Mouse (Mus musculus): Measurements from ENCODE around the gene Gm21983.

Gene Gm21983

DNA sequence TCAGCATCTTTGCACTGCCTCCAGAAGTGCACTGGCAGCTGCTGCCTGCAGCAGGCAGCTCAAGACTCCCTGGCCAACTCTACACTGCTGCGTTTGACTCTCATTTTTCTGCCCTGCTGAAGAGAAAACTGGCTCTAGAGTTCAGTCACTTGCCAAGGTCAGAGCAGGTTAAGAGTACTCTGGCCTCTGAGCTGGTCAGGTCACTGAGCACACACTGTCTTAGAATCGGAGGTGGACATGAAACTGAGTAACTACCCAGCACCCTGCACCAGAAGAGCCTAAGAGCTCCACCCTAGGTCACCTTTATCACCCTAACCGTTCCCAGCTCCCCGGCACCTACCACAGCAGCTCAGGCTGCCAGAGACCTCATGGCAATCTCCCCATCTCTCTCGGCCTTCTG, 5.1 kb upstream of the Gm21983 start:
- no peak for DNase-seq (ENCODE audit: low spot score in 2 of 2)

DNA sequence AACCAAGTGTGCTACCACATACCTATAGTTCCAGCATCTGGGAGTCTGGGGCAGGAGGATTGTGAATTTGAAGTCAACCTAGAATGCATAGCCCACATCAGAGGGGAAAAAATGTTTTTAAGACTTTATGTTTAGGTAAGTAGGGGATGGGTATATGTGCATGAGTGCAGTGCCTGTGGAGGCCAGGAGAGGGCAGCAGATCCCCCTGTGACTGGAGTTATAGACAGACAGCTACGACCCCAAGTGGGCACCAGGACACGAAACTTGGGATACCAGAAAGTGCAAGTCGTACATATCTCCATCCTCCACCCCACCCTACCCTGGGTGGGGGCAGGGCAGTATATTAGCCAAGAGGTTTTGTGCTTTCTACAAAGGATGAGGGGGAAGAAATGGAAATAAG, 4.1 kb upstream of the Gm21983 start:
- DNase-seq (ENCODE audit: low spot score in 2 of 2) = no peak

DNA sequence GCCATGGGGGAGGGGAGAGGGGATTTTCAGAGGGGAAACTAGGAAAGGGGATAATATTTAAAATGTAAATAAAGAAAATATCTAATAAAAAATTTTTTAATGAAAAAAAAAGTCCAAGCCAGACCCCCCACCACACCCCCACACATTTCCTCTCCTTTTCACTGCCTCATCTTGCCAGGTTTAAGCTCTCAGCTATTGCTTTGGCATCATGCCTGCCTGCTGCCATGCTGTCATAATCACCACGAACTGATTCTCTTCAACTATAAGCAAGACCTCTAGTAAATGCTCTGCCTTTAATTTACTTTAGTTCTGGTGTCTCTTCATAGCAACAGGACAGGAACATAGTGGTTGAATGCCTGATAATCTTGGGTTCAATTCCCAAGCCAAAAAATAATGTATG, 1.6 kb upstream of the Gm21983 start:
- no peak for DNase-seq (ENCODE audit: low spot score in 2 of 2)

DNA sequence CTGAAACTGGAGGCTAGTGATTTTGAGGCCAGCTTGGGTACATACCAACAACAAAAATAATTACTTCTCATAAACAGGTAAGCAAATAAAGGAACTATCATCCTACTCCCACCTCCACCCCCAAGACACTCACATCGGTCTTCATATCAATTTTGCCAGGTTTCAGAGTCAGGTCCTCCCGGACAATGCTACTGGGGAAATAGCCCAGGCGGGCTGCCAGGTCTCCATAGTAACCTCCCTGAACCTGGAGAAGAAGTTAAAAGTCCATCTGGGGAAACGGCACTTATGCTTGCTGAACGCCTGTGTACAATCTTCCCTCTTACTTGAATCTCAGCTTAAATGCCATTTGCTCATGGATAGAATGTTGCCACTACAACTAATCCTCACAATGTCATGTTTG, 850 bp downstream of the Gm21983 start:
- DNase-seq (ENCODE audit: low spot score in 2 of 2) = no peak

DNA sequence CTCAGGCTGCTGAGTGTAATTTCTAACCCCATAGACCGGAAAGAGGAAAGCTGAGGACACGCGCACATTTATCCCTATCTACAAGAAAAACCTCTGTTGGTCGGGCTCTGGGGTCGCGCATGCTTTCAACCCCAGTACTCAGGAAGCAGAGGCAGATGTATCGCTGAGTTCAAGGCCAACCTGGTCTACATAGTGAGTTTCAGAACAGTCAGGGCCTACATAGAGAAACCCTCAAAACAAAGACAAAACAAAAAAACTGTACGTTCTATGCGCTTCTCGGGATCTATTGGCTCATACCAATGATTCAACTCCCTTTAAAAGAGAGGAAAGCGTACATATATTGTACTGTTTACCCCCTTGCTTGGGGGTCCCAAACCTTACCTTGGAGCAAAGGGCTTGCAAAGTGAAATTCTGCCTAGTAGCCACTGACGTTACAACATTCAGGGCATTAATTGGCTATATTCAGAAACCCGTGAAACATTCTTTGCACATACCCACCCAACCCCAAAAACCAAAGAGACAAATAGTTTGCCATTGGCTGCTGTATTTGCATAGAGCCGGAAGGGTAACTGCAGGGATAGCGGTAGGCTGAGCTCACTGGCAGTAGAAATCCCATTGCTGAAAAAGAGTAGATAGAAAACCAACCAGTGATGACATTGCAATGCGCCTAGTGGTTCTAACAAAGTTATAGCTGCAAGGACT, 1.5 kb downstream of the Gm21983 start:
- DNase-seq (ENCODE audit: low spot score in 2 of 2) = no peak

DNA sequence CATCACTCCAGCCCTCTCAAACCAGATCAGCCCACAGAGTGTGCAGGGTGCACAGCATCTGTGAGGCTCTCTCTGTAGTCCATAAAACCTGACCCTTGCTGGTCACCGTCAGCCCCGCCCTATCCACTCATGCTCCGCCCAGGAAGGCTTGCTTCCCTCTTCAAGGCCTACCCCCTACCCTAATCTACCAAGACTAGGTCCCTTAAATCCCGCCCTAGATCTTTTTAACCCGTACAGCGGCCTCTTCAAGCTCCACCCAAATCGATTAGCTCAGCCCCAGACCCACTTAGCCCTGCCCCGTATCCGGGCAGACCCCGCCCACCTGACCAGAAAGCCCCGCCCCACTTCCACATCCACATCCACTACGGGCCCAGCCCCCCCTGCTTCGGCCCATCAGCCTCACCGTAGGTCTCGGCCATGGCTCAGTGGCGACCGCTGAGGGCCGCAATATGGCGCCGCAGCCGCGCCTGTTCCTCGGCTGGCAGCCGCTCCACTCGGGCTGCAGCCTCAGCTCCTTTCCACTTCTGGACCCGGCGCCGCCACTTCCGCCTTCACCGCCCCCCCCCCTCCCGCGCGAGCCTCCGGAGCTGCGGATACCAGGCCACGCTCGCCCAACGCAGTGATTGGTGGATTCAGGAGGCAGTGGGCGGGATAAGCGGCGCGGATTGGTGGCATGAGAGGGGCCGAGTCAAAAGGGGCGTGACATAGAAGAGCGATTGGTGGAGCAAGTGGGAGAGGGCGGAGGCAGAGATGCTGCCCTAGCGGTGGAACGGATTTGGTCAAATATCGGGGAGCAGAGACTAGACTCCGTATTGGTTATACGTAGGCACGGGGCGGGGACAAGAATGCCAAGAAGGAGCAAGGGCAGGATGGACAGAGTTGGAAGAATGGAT, 2.3 kb downstream of the Gm21983 start, which contains the start of gene Rab4b:
Gene Rab4b (minus strand): TSS at position 573 of the 893 bp plus-strand sequence.
- peak; percentile 99 for DNase-seq (ENCODE audit: low spot score in 2 of 2)

DNA sequence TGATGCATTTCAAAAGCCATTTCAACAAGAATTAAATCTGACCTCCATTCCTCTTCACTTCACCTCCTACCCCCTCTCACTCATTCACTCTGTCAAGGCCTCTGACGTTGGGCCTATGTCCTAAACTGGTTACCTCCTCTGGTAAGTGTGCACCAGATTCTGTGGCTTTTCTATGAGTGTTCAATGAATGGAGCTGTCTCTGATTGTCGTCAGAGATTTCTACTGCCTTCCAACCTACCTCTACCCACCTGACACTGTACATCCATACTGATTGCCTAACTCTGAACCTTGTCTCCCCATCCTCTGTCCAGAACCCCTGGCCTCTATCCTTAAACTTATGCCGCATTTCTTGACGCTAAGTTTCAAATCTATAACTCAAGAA, 3.0 kb downstream of the Gm21983 start:
- no peak for DNase-seq (ENCODE audit: low spot score in 2 of 2)

DNA sequence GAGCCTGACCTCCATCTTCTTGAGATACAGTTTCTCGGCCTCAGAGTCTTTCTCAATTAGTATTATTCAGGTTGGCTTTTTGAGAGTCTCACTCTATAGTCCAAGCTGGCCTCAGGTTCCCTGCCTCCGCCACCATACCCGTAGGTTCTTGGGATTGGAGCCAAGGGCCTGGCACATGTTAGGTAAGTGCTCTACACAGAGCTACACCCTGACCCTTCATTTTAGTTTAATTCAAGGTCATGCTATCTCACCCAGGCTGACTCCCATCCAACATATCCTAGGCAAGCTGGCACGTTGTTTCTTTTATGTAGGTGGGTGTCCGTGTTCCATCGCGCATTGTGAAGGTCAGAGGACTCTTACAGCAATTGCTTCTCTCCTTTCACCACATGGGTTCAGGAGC, 6.0 kb downstream of the Gm21983 start:
- no peak for DNase-seq (ENCODE audit: low spot score in 2 of 2)

DNA sequence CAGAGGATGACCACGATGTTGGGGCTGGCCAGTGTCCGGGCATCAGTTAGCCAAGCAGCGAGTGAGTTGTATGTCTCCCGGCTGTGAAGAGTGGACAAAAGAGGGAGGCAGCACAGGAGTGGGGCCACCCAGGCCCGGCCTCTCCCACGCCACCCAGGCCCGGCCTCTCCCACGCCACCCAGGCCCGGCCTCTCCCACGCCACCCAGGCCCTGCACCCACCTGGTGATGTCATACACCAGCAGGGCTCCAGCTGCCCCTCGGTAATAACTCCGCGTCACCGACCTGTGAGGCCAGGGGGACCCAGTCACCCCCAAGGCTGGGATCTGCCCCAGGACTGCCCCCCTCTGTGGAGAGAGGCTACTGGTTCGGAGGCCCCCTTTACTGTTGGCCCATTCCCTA, 6.4 kb downstream of the Gm21983 start:
- no peak for DNase-seq (ENCODE audit: low spot score in 2 of 2)

DNA sequence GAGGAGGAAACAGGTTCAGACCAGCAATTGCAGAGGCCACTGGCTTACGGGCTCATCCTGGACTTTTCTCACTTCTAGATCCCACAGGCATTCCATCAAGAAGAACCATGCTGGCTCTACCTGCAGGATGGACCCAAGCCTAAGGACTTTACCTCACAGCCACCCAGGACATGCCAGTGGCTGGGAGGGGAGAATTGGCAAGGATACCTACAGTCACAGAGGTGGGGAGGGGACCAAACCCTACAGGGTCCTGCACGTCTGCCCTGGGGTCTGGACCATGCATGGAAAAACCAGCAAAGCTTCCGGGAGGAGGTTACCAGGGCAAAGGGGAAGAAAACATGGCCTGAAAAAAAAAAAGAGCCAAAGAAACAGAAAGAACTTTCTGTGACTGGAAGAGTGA, 9.9 kb downstream of the Gm21983 start:
- DNase-seq (ENCODE audit: low spot score in 2 of 2) = no peak

DNA sequence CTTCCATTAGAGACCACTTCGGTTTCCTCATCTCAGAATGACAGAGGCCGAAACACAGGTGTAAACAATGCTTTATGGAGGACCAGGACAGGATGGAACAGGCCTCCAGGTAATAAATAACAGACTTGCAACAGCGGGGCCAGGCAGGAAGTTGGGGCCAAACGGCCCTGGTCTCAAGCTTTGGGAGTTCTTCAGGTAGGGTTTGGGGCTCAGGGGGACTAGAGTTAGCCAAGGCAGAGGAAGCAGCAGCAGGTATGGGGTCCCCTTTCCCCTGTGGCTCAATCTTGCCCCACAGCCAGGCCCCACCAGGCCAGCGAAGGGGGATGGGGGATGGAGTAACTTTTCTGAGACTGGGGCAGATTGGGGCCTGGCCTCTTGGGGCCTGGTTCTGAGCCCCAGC, 12.5 kb downstream of the Gm21983 start:
- DNase-seq (ENCODE audit: low spot score in 2 of 2) = no peak

DNA sequence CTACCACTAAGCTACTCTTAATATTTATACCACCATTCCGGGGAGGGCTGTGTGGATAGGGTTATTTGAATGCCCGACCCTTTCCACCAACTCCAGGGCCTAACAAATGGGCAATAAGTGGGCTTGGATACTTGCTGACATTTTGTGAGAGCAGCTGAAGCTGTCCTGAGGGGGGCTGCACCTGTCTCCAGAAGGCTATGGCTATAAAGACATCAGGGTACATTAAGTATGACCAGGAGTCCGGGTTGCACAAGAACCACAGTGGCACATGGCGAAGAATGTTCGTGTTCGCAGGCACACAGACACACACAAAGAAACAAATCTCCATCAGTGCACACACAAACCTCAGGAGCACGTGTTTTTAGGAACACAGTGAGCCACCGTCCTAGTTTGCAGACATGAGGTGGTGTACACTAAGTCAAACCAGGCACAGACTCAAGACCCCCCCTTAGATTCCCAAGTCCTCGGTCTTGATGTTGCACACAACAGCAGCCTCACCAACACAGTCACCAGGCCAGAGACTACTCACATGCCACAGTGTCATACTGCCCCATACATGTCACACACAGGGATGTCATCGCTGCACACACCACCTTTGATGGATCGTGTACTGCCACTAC, 13.3 kb downstream of the Gm21983 start:
- DNase-seq (ENCODE audit: low spot score in 2 of 2) = no peak

DNA sequence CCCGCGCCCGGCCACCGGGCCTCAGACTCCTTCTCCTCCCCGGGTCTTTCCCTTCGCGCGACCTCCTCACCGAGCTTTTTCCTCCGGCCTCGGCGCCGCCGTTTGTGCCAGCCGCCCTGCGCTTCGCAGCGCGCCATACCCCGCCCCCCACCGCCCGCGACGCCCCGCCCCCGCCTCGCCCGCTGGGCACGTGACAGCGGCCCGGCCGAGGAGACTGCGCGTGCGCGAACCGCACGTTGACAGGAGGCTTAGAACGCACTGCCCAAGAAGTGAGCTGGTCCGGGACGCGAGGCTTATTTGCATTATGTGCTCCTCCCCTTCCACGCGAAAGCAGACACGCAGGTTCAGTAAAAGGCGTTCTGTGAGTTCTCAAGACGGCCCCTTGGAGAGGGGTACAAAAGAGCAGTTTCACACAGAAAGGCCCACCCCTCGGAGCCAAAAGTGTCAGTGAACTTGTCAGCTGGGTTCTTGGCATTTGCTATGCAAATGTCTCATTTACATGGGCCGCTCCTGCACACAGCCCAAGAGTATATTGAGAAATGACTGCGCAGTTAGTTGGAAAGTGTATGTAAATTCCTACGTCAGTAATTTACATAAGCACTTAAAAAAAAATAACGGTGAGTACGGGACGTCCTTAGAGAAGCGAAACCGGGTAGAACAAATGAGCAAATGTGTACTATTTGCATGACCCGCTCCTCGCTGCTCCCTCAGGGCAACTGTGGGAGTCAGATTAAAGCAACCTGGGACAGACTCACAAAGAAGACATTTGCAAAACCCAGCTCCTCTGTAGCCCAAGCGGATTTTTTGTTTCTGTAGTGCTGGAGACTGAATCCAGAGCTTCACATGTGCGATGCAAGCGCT, 14.0 kb downstream of the Gm21983 start, which contains the start of gene Egln2:
Gene Egln2 (minus strand): TSS at position 189 of the 861 bp plus-strand sequence.
- DNase-seq (ENCODE audit: low spot score in 2 of 2) = peak; percentile 90 to 94

DNA sequence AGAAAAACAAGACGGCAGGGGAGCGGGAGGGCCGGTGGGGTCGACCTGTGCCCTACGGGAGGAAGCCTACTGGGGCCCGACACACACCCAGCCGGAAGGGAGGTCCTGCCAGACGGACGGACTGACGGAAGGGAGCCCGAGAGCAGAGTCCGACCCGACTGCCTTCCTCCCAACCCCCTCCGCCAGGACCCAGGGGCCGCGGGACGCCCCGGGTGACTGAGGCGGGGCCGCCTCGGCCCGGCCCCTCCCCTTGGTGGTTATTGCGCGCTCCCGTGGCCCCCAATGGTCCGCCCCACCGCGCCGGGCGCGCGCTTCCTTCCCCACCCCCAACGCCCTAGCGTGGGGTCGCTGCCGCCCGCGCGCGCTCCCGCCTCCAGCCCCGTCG, 14.7 kb downstream of the Gm21983 start:
- peak; percentile 76 to 81 for DNase-seq (ENCODE audit: low spot score in 2 of 2)

DNA sequence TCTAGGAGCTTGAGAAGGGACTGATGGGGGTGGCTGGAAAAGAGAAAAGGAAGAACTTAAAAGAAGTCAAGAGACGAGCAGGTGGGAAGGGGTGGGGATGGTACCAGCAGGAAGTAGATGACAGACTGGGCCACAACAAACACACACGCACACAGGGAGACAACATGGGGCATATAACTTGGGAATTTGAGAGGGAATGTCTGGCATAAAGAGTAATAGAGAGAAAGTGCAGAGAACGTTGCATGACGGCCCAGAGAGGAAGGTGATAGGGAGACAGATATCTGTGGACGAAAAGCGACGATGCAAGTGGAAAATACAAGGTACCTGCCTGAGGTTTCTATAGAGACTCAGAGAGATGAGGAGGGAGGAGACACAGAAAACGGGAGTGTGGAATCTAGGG, 15.2 kb downstream of the Gm21983 start:
- DNase-seq (ENCODE audit: low spot score in 2 of 2) = no peak

DNA sequence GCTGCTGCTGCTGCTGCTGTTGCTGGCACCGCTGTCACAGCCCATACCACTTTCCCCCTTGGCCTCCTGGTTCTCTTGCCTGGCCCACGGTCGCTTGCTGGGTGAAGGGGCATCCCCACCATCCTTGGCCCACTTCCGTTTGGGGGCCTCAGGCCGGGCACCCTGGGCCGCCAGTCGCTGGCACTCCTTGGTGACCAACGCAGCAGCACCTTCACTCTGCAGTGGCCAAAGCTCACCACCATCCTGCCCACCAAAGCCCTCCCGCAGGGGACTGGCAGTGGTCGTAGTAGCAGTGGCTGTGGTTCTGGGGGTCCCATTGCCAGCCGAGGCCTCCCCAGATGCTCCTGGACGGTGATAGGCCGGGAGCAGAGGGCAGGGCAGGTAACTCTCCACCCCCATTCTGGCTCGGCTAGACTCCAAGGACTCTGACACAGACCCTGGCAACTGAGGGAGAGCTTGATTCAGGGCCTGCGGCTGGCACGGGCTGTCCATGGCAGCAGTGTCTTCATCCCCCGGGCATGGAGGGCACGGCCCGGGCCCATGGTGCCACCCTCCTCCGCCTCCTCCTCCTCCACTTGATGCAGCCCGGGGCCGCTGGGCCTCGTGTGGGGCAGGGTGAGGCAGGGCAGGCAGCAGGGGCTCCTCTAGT, 15.8 kb downstream of the Gm21983 start:
- DNase-seq (ENCODE audit: low spot score in 2 of 2) = no peak

DNA sequence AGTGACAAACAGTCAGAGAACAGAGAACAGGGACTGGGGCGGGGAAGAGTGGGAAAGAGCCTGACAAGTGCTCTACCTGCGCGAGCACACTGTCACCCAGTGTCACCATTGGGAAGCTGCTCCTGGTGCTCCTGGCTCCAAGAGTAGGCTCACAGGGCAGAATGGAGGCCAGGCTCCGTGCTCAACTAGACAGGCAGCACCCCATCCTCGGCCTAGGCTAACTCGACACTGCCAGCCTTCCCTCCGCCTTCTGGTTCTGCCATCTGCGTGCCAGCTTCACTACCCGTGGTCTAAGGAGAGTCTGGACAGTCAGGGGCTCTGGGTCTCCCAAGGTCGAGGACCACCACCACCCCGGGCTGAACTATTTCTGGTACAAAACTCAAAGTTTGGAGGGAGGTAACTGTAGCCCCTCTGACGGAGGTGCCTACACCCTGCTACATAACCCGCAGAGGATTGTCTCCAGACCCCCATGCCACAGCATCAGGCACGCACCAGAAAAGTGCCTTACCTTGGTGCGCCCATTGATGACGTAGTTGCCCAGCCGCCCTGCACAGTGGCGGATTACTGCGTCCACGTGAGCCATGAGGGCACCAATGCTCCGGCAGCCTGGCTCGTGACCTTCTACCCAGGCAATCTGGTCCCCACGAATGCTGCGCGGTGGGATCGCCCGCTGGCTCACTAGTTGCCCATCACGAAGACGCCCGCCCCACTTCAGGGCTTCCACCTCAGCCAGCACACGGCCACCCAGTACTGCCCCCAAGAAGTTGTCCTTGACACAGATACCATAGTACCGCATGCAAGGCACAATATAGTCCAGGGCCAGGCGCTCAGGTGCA, 16.6 kb downstream of the Gm21983 start:
- no peak for DNase-seq (ENCODE audit: low spot score in 2 of 2)

DNA sequence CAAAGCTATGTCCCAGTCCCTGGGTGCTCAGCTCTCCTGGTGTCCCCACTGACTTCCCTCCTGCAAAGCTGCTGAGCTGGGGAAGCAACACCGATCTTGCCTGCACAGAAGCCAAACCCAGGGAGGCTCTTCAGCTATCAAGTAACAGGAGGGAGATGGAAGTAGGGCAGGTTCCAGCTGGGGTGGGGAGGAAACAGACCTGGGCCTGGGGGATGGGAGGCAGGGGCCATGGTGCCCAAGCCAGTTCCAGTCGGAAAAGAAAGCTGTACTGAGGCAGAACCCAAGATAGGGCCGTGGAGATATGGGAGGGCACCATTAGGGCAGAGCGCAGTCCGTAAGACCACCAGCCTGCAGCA, 17.5 kb downstream of the Gm21983 start:
- DNase-seq (ENCODE audit: low spot score in 2 of 2) = no peak

DNA sequence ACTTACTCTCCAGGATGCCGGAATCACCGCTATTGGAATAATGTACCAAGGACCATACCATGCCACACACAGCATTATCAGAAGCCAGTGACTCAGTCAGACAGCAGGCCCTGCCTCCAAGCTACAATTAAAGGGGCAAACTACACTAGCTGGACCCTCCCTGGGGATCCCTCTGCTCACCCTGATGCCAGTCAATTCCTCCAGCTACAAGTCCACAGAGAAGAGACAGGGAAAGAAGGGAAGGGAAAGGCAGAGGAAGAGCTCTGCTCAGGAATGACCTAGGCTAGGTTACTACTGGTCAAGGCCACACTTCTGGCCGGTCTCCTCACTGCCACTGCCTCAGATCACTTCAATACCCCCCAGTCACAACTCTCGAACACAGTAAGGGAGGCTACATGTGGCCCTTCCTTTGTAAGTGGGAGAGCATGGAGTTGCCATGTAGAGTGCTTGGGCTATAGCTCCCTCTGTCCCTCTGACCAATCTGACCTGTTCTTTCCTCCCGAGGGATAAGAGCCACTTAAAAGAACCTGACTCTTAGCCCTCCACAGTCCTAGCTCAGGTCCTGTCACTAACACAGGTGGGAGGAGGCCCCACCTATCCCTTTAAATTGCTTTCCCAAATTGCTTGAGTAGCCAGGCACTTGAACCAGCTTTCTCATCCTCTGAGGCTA, 18.0 kb downstream of the Gm21983 start:
- DNase-seq (ENCODE audit: low spot score in 2 of 2) = no peak

DNA sequence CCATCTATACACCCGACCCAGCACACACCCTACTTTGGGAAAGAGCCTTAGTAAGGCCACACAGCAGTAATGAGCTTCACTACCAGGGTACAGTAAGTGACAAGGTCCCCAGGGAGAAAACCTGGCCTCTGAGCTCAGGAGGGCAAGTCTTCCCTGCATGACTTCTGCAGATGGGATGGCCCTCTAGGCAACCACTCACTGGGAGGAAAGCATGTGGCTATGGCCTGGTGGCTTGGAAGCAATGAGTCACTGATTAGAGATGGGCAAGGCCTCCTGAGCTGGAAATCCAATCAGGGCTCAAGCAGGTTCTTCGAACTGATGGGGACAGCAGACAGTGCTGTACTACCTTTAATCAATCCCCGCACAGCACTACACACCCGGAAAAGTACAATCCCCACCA, 19.1 kb downstream of the Gm21983 start:
- DNase-seq (ENCODE audit: low spot score in 2 of 2) = no peak

All from frontal cortex, postnatal 10 days (tissue).